Mouse (Mus musculus): ENCODE measurements around the gene Robo4. TPM values are rescaled to one million over a fixed set of nuclear protein-coding genes. Genes with fewer than 3 reads are reported as not detected.

Gene Robo4
- polyA plus RNA-seq, 1 experiment: 11.4 TPM

DNA sequence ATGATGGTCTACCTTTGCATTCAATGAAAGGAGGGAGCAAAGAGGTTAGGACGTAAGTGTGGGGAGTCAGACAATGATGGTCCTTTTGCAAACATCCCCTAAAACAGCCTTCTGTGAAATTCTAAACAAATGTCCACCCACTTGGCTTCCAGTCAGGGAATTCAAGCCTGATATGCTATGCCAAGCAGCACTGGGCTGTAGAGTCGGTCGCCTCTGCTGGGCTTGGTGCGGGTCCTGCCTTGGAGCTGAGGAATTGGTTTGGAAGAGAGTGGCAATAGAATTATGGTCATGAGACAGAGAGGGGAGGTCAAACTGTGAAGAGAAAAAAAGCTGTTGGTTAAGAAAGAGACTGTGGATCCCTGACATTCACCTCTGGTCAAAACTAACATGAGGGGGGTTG, 51.6 kb downstream of the Robo4 start:
- H3K4me3 ChIP-seq (ENCODE audit: extremely low read depth, insufficient read depth, insufficient read length): no peak overlapping the region
- H3K27me3 ChIP-seq (ENCODE audit: control insufficient read depth, insufficient read depth, low read length): peaks cover 14% of the 10 kb centered on the region
- TF ChIP-seq CTCF (IDR thresholded peaks at IDR 0.05; ENCODE audit: extremely low read depth, insufficient read depth, insufficient read length, insufficient replicate concordance): no peak
- no peak for TF ChIP-seq POLR2A (IDR thresholded peaks at IDR 0.05; ENCODE audit: low read depth, low read length)
- H3K27ac ChIP-seq (ENCODE audit: insufficient read depth, low read length): no peak overlapping the region
- H3K4me1 ChIP-seq (ENCODE audit: control insufficient read depth, insufficient read depth, insufficient read length): no peaks in the 10 kb centered on the region
- no peak for DNase-seq (ENCODE audit: low read depth in 1 of 2, low spot score in 2 of 2)
- 77% methylated on average over 4 of the region's 4 CpGs for WGBS
- no peaks in the 10 kb centered on the region for H3K36me3 ChIP-seq (ENCODE audit: control insufficient read depth, insufficient read depth, low read length)

- Histone ChIP-seq H3K27ac (ENCODE audit: insufficient read depth, low read length) (no peak overlapping the region), H3K27me3 (ENCODE audit: control insufficient read depth, insufficient read depth, low read length) (peaks cover 16% of the 10 kb centered on the region), H3K36me3 (ENCODE audit: control insufficient read depth, insufficient read depth, low read length) (no peaks in the 10 kb centered on the region), H3K4me3 (ENCODE audit: extremely low read depth, insufficient read depth, insufficient read length) (no peak overlapping the region), H3K4me1 (ENCODE audit: control insufficient read depth, insufficient read depth, insufficient read length) (no peaks in the 10 kb centered on the region)
- TF ChIP-seq CTCF (IDR thresholded peaks at IDR 0.05; ENCODE audit: extremely low read depth, insufficient read depth, insufficient read length, insufficient replicate concordance): no peak
- TF ChIP-seq POLR2A (IDR thresholded peaks at IDR 0.05; ENCODE audit: low read depth, low read length): no peak
- DNase-seq (ENCODE audit: low read depth in 1 of 2, low spot score in 2 of 2): no peak
- WGBS: 46% methylated on average over 6 of the region's 6 CpGs
These were observed 52.4 kb downstream of the Robo4 start for GRCm38 (mm10) chr9:37454011-37454492.

DNA sequence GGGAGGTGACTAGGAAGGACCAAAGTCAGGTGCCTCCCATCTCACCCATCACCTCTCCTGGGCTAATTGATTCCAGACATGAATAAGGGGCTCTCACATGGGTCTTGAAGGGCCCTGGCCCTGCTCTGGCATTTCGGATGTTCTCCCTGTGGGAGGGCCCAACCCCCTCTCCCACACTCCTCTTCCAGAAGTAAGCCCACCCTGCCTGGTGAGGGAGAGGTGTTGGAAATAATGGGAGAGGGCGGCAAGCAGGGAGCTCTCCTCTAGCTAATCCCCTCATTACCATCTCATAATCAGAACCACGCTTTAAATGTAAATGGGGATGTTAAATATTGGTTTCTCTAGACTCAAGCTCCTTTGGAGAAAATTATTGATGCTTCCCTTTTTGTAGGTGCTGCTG, 53.3 kb downstream of the Robo4 start:
- Histone ChIP-seq H3K27me3 (ENCODE audit: control insufficient read depth, insufficient read depth, low read length) (peaks cover 20% of the 10 kb centered on the region), H3K4me3 (ENCODE audit: extremely low read depth, insufficient read depth, insufficient read length) (no peak overlapping the region), H3K4me1 (ENCODE audit: control insufficient read depth, insufficient read depth, insufficient read length) (0 out of 2 replicates have a peak, but pooled peaks cover under 1% of the 10 kb centered on the region), H3K27ac (ENCODE audit: insufficient read depth, low read length) (no peak overlapping the region), H3K36me3 (ENCODE audit: control insufficient read depth, insufficient read depth, low read length) (no peaks in the 10 kb centered on the region)
- 39% methylated on average over 3 of the region's 3 CpGs for WGBS
- no peak for DNase-seq (ENCODE audit: low read depth in 1 of 2, low spot score in 2 of 2)
- TF ChIP-seq CTCF (IDR thresholded peaks at IDR 0.05; ENCODE audit: extremely low read depth, insufficient read depth, insufficient read length, insufficient replicate concordance): no peak
- TF ChIP-seq POLR2A (IDR thresholded peaks at IDR 0.05; ENCODE audit: low read depth, low read length): no peak

DNA sequence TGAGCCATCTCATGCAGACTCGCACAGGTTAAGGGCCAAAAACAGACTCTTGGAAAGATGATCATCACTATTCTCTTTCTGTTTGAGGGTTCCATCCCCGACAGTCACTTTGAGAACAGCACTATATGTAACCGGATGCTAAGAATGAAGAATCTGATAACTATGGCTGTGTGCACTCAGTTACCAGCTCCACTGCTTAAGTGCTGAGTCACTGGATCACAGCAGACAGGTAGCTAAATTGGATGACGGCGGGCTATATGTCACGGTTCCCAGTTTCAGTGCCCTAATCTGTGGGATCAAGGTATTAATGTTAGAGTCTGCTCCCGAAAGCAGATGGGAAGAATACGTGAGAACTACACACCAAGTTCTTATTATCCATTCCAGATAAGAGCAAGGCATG, 54.2 kb downstream of the Robo4 start:
- Histone ChIP-seq H3K4me3 (ENCODE audit: extremely low read depth, insufficient read depth, insufficient read length) (no peak overlapping the region), H3K27ac (ENCODE audit: insufficient read depth, low read length) (no peak overlapping the region), H3K36me3 (ENCODE audit: control insufficient read depth, insufficient read depth, low read length) (no peaks in the 10 kb centered on the region), H3K27me3 (ENCODE audit: control insufficient read depth, insufficient read depth, low read length) (peaks cover 29% of the 10 kb centered on the region), H3K4me1 (ENCODE audit: control insufficient read depth, insufficient read depth, insufficient read length) (peaks cover 8% of the 10 kb centered on the region; the same call in 1 of the 2 replicates)
- 8% methylated on average over 8 of the region's 8 CpGs for WGBS
- DNase-seq (ENCODE audit: low read depth in 1 of 2, low spot score in 2 of 2): no peak
- TF ChIP-seq POLR2A (IDR thresholded peaks at IDR 0.05; ENCODE audit: low read depth, low read length): no peak

DNA sequence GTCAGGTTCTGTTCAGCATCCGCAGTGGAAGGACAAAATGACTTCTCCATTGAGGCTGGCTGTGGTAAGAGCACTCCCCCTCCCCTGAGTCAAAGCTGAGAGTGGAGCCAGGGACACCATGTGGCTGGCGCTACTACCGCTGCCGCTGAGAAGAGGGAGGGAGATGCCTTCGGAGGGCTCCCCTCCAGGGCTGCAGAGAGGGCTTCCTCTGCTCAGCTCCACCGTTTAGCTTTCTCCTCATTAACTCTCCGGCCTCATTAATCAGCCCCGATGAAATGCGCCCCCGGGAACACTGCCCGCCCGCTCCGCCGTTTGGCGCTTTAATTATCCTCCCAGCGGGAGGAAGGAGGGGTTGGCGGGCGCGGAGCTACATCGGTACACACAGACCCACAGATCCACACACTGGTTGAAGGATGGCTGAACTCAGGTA, 54.8 kb downstream of the Robo4 start:
- H3K27me3 ChIP-seq (ENCODE audit: control insufficient read depth, insufficient read depth, low read length): peaks cover 34% of the 10 kb centered on the region
- TF ChIP-seq POLR2A (IDR thresholded peaks at IDR 0.05; ENCODE audit: low read depth, low read length): no peak
- TF ChIP-seq CTCF (IDR thresholded peaks at IDR 0.05; ENCODE audit: extremely low read depth, insufficient read depth, insufficient read length, insufficient replicate concordance): no peak
- WGBS: 4% methylated on average over 20 of the region's 20 CpGs
- no peaks in the 10 kb centered on the region for H3K36me3 ChIP-seq (ENCODE audit: control insufficient read depth, insufficient read depth, low read length)
- no peak for DNase-seq (ENCODE audit: low read depth in 1 of 2, low spot score in 2 of 2)
- peaks cover 8% of the 10 kb centered on the region; the same call in 1 of the 2 replicates for H3K4me1 ChIP-seq (ENCODE audit: control insufficient read depth, insufficient read depth, insufficient read length)
- H3K27ac ChIP-seq (ENCODE audit: insufficient read depth, low read length): no peak overlapping the region
- no peak overlapping the region for H3K4me3 ChIP-seq (ENCODE audit: extremely low read depth, insufficient read depth, insufficient read length)

DNA sequence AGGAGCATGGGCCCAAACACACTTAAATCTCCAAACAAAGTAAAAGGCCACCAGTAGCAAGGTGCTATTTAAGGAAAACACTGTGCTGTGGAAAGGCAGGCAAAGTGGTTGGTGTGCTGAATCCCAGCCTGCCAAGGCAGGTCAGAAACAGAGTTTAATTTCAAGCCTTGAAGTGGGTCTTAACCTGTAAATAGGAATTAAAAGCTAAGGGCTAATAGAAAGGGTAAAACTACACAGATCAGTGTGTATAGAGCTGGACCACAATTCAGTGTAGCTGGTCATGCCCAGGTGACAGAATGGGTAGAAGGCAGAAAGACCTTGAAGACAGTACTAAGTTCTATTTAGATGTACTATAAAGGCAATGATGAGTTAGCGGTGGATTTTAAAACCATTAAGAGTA, 55.5 kb downstream of the Robo4 start:
- H3K4me1 ChIP-seq (ENCODE audit: control insufficient read depth, insufficient read depth, insufficient read length): peaks cover 8% of the 10 kb centered on the region; the same call in 1 of the 2 replicates
- DNase-seq (ENCODE audit: low read depth in 1 of 2, low spot score in 2 of 2): no peak
- no peaks in the 10 kb centered on the region for H3K36me3 ChIP-seq (ENCODE audit: control insufficient read depth, insufficient read depth, low read length)
- no peak overlapping the region for H3K27ac ChIP-seq (ENCODE audit: insufficient read depth, low read length)
- no peak overlapping the region for H3K4me3 ChIP-seq (ENCODE audit: extremely low read depth, insufficient read depth, insufficient read length)
- WGBS: 97% methylated on average over 1 of the region's 1 CpGs
- TF ChIP-seq CTCF (IDR thresholded peaks at IDR 0.05; ENCODE audit: extremely low read depth, insufficient read depth, insufficient read length, insufficient replicate concordance): no peak
- no peak for TF ChIP-seq POLR2A (IDR thresholded peaks at IDR 0.05; ENCODE audit: low read depth, low read length)
- H3K27me3 ChIP-seq (ENCODE audit: control insufficient read depth, insufficient read depth, low read length): peaks cover 34% of the 10 kb centered on the region

GRCm38 (mm10) chr9:37459665-37460042, 58.0 kb downstream of the Robo4 start:
- WGBS: 8% methylated on average over 9 of the region's 9 CpGs
- Histone ChIP-seq H3K36me3 (ENCODE audit: control insufficient read depth, insufficient read depth, low read length) (no peaks in the 10 kb centered on the region), H3K27ac (ENCODE audit: insufficient read depth, low read length) (no peak overlapping the region), H3K27me3 (ENCODE audit: control insufficient read depth, insufficient read depth, low read length) (peaks cover 30% of the 10 kb centered on the region), H3K4me1 (ENCODE audit: control insufficient read depth, insufficient read depth, insufficient read length) (peaks cover 8% of the 10 kb centered on the region; the same call in 1 of the 2 replicates), H3K4me3 (ENCODE audit: extremely low read depth, insufficient read depth, insufficient read length) (no peak overlapping the region)
- TF ChIP-seq POLR2A (IDR thresholded peaks at IDR 0.05; ENCODE audit: low read depth, low read length) (no peak), CTCF (IDR thresholded peaks at IDR 0.05; ENCODE audit: extremely low read depth, insufficient read depth, insufficient read length, insufficient replicate concordance) (no peak)
- DNase-seq (ENCODE audit: low read depth in 1 of 2, low spot score in 2 of 2): no peak
